Mouse (Mus musculus): ENCODE results near the gene Gm13103. TPM values are rescaled to one million over a fixed set of nuclear protein-coding genes. Genes with fewer than 3 reads are reported as not detected.

The Gm13103 gene
- polyA plus RNA-seq (2014; fragmentation: Illumina TruSeq; extraction: RNeasy Lipid Tissue Mini Kit (QIAGEN cat#74804); ENCODE audit: low read depth, low replicate concordance): not detected

GRCm38 (mm10) chr4:143846197-143846596 is at the start of gene Gm13103:
Gene Gm13103, plus strand, starts transcription at chr4:143846497.

GRCm38 (mm10) chr4:143815993-143816392 is 30.3 kb upstream of the Gm13103 start, which contains the start of gene Gm13084:
Gene Gm13084, minus strand, starts transcription at chr4:143816093.

DNA sequence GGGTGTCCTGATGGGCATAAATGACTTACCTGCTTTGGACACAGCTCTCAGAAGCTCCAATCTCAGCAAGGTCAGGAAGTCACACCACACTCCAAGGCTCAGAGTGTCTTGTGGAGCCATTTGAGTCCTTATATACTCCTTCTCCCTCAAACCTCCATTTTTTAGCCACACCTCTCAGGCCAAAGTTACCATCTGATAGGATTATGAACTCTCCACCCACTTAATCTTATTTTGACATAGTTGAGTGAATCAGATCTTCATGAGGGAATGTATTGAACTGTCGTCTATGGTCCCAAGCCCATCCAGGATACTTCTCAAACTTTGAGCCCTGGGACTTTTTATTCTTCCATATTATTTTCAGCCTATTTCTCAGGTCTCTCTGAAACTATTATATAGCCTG is 54.0 kb downstream of the Gm13103 start, which contains the start of gene Pramef6:
TSS of gene Pramef6 (minus strand) at position 101 of the 400 bp plus-strand sequence.

Other genes with a start within 250 kb of the Gm13103 start
- not detected for gene Gm13083, start 231.5 kb upstream of the Gm13103 start, polyA plus RNA-seq (2014; fragmentation: Illumina TruSeq; extraction: RNeasy Lipid Tissue Mini Kit (QIAGEN cat#74804); ENCODE audit: low read depth, low replicate concordance)
- gene Gm13088, start 189.3 kb upstream of the Gm13103 start, polyA plus RNA-seq (2014; fragmentation: Illumina TruSeq; extraction: RNeasy Lipid Tissue Mini Kit (QIAGEN cat#74804); ENCODE audit: low read depth, low replicate concordance): not detected
- gene Gm13089, start 143.8 kb upstream of the Gm13103 start, polyA plus RNA-seq (2014; fragmentation: Illumina TruSeq; extraction: RNeasy Lipid Tissue Mini Kit (QIAGEN cat#74804); ENCODE audit: low read depth, low replicate concordance): not detected
- not detected for gene Gm13078, start 127.0 kb upstream of the Gm13103 start, polyA plus RNA-seq (2014; fragmentation: Illumina TruSeq; extraction: RNeasy Lipid Tissue Mini Kit (QIAGEN cat#74804); ENCODE audit: low read depth, low replicate concordance)
- gene Gm13023, start 57.1 kb upstream of the Gm13103 start, polyA plus RNA-seq (2014; fragmentation: Illumina TruSeq; extraction: RNeasy Lipid Tissue Mini Kit (QIAGEN cat#74804); ENCODE audit: low read depth, low replicate concordance): not detected
- not detected for gene Gm13084, start 30.4 kb upstream of the Gm13103 start, polyA plus RNA-seq (2014; fragmentation: Illumina TruSeq; extraction: RNeasy Lipid Tissue Mini Kit (QIAGEN cat#74804); ENCODE audit: low read depth, low replicate concordance)
- not detected for gene Pramef6, start 53.9 kb downstream of the Gm13103 start, polyA plus RNA-seq (2014; fragmentation: Illumina TruSeq; extraction: RNeasy Lipid Tissue Mini Kit (QIAGEN cat#74804); ENCODE audit: low read depth, low replicate concordance)
- gene Pramef25, start 104.5 kb downstream of the Gm13103 start, polyA plus RNA-seq (2014; fragmentation: Illumina TruSeq; extraction: RNeasy Lipid Tissue Mini Kit (QIAGEN cat#74804); ENCODE audit: low read depth, low replicate concordance): not detected
- gene Gm13101, start 120.5 kb downstream of the Gm13103 start, polyA plus RNA-seq (2014; fragmentation: Illumina TruSeq; extraction: RNeasy Lipid Tissue Mini Kit (QIAGEN cat#74804); ENCODE audit: low read depth, low replicate concordance): not detected
- not detected for gene Pramef17, start 147.9 kb downstream of the Gm13103 start, polyA plus RNA-seq (2014; fragmentation: Illumina TruSeq; extraction: RNeasy Lipid Tissue Mini Kit (QIAGEN cat#74804); ENCODE audit: low read depth, low replicate concordance)
- not detected for gene Pramel4, start 212.6 kb downstream of the Gm13103 start, polyA plus RNA-seq (2014; fragmentation: Illumina TruSeq; extraction: RNeasy Lipid Tissue Mini Kit (QIAGEN cat#74804); ENCODE audit: low read depth, low replicate concordance)

Measured in heart, adult 10 weeks (tissue).